Mouse (Mus musculus) embryonic fibroblast, embryonic 13.5 days (primary cell): ENCODE results near the gene Atp6v1c2.

Experiments used
- CTCF ChIP-seq: IDR thresholded peaks from 2 replicates; pipeline ENCODE4 v1.5.1; 2011; ENCODE audit warnings: mild to moderate bottlenecking, control low read depth, low read length, moderate library complexity, borderline replicate concordance; ENCODE audit not compliant: insufficient read depth
- POLR2A ChIP-seq: IDR thresholded peaks from 2 replicates; pipeline ENCODE4 v1.6.1; 2011; ENCODE audit warnings: low read depth, mild to moderate bottlenecking, control low read depth, low read length, moderate library complexity

GRCm38 (mm10) chr12:17289913-17290312, 39.2 kb downstream of the Atp6v1c2 start:
- TF ChIP-seq CTCF (no peak), POLR2A (no peak)
